Mouse (Mus musculus) adrenal gland, postnatal 25 days (tissue): ENCODE measurements around the gene E130116L18Rik. TPM values are rescaled to one million over a fixed set of nuclear protein-coding genes. Genes with fewer than 3 reads are reported as not detected.
"Not testable (repeated sequence)": the region's sequence is repeated elsewhere in the genome, so short reads cannot be mapped to it uniquely, and the experiment has no call there.

Source experiments
- DNase-seq: peaks from one replicate; pipeline ENCODE4 v3.0.0; 2021; ENCODE audit warnings: mixed read lengths
- total RNA-seq: library from RNA; stranded (reverse); gene quantifications from 2 replicates; pipeline ENCODE4 v1.2.3, GENCODE M21; 2021

The E130116L18Rik gene
- total RNA-seq, 1 experiment from 2014 or later = not detected

GRCm38 (mm10) chr5:25181004-25181531 lies 41.9 kb downstream of the E130116L18Rik start, which contains the start of gene Galntl5:
Gene Galntl5 (plus strand): TSS chr5:25181460.
- no peak for DNase-seq

- no peak for DNase-seq
Measured at GRCm38 (mm10) chr5:25179936-25180488, 42.9 kb downstream of the E130116L18Rik start.

GRCm38 (mm10) chr5:25179284-25179683 lies 43.7 kb downstream of the E130116L18Rik start:
- no peak for DNase-seq

GRCm38 (mm10) chr5:25178543-25178942 lies 44.4 kb downstream of the E130116L18Rik start:
- DNase-seq = not testable (repeated sequence)

GRCm38 (mm10) chr5:25177937-25178336 lies 45.0 kb downstream of the E130116L18Rik start:
- not testable (repeated sequence) for DNase-seq

Other genes starting within 250 kb of the E130116L18Rik start
- gene Prkag2, start 122.5 kb downstream of the E130116L18Rik start, total RNA-seq = 32.5 and 34.8 TPM in 2 replicates
- gene Galntl5, start 41.7 kb downstream of the E130116L18Rik start, total RNA-seq = not detected in 2 replicates
- 40.1 and 40.3 TPM in 2 replicates for gene Galnt11, start 1.2 kb downstream of the E130116L18Rik start, total RNA-seq